Mouse (Mus musculus): ENCODE data around the gene Pdzrn3.
A peak's percentile ranks its signal among the peaks of the same experiment; 100 is the strongest.

The Pdzrn3 gene

DNA sequence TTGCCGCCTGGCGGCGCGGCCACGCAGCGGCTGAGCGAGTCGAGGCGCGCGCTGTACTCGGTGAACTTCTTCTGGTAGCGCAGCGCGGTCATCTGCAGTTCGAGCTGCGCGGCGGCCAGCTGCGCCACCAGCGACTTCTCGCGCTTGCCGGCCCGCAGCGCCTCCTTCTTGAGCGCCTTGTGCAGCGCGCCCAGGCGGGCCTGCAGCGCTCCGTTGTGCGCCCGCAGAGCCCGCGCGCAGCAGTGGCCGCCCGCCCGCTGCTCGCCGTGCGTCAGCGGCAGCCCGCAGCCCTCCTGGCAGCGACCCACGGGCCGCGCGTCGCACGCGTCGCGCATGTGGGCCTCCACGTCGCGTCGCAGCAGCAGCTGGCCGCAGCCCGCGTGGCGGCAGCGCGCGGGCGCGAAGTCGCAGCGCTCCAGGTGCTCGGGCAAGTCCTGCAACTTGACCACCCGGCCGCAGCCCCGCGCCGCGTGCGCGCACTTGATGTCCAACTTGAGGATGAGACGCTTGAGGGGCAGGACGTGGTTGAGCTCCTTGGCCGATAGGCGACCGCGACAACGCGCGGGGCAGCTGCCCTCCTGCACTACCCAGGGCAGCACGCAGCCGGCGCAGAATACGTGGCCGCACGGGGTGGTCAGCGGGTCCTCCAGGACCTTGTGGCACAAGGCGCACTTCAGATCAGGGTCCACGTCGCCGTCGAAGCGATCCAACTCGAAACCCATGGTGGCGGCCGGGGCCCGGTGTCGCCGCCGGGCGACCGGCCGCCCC, at the start of gene Pdzrn3:
Gene Pdzrn3, minus strand, starts transcription at position 731 of the 768 bp plus-strand sequence.
- no peak for DNase-seq (ENCODE audit: low read depth)

DNA sequence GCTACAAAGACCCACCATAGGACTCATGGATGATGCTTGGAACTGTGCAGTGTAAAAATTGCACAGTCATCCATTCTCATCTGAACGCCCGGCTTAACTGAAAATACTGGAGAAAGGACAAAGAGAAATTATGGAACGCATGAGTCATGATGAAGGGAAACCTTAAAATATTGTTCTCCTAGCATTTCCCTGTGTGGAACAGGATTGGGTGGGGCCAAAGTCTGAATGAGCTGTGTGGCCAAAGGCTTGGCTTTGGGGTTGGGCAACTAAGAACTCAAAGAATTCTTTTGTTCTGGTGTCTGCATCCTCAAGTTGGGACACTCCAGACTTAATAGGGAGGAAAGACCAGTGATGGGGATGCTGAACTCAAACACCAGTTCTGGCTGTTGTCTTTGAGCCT, 49.6 kb upstream of the Pdzrn3 start:
- DNase-seq (ENCODE audit: low read depth), result peak; percentile 52

DNA sequence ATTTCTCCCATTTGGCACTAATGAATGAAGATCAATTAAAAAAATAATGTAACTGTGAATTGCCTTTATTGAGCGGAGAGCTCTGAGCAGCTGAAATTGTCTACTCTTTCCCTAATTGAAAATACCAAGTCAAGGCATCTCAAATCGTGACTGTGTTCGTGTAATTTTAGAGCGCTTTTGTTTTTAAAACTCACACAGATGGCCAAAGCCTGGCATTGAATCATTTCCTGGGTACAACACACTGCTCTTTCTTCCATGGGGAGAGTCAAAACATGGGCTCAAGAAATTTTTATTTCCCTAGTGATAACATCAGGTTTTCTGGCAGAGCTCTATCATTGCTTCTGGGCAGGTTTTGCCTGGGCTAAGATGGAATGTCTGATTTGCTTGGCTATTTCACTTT, 48.6 kb upstream of the Pdzrn3 start:
- DNase-seq (ENCODE audit: low read depth), result peak; percentile 27

DNA sequence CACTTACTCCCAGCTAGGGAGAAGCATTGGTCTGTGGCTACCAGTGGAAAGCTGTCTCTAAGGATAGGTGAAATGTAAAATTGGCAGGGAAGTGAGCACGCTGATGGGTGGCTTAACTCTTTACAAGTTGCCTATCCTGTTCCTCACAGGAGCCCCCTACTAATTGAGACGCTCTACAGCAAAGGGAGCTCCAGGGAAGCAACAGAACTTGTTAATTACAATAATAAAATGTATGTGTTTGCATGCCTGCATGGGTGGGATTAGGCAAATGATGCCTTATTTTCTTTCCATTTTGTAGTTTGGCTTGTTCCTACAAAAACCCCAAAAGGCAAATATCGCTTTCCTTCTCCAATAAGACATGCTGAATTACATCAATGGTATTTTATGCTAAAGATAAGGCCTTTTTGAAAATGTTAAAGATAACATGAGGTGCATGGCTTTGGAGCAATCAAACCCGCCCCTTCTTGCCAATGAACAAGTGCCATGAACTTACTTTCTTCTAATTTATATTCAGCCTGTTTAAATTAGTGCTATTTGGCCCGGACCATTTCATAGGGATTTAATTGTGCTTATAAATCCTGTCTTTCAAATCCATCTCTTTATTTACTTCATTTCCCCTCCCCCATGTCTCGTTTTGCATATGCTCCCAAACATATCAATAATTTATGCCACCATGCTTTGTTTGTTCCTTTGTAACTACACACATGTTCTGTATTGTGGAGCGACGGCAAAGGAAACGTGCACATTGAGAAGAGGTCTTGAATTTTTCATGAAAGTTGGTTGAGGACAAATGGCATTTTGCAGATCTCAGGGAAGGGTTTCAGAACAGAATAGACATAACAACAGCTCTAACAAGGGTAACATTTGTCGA, 44.6 kb upstream of the Pdzrn3 start:
- DNase-seq (ENCODE audit: low read depth), result no peak

DNA sequence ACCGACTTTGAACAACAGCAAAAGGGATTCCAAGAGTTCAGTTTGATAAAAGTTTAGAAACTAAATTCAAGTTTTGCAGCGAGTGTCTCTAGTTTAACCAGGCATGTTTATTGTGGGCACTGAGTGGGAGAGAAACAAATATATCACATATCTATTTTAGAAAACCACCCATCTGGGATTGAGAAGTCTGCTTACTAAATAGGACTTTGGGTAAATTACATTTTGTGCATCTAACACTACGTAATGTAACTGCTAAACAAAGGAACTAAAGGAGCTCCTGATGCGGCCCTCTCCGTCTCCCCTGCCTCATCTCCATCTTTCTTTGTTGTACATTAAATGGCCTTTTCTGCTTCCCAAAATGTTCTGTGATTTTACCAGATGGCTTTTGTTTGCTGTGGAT, 40.5 kb upstream of the Pdzrn3 start:
- DNase-seq (ENCODE audit: low read depth), result no peak

DNA sequence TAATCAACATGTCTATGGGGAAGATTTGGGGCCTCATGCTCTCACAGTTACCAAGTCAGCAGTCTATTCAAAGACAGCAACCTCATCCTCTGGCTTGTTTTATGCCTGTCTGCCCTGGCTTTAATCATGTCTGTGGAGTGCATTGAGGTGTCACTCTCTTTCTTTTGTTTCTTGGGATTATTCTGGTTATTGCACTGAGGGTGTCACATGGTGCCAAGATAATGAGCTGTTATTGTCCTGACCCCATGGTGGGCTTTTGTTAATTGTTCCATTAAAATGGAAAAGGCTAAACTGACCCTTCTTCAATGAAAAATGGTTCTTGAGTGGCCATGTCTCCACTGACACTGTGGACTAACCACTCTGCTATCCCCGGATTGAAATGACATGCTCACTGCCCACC, 34.0 kb upstream of the Pdzrn3 start:
- no peak for DNase-seq (ENCODE audit: low read depth)

DNA sequence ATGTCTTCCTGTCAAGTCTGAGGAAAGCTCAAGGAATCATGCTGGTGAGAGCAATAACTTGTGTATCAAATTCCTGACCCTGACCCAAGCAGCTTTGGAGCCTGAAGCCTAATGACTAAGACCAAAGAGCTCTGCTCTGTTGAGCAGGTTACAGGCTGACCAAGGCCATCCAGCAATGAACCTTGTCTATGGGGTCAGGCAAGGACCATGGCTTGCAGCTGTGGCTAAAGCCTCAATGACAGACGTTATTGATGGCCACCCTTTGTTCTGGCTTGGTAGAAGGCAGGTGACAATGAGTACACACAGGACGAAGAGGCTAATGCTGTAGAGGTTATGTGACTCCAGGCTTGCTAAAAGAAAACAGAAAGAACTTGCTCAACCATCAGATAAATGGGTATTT, 33.4 kb upstream of the Pdzrn3 start:
- no peak for DNase-seq (ENCODE audit: low read depth)

DNA sequence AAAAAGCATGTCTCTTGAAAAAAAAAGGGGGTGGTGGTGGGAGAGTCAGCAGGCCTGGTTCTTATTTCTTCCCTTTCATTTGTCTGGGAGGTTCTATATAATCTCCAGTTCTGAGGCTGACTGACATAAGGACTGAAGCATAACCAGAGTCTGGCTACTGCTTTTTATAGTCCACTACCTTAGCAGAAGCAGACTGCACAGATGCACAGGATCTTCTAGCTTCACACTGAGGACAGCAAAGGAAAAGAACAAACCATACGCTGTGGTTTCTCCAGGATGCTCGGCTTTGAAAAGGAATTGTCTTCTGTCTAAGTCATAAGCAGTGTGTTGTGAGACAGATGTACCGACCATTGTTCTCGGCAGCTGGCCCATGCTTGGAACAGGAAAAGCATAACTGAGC, 19.0 kb upstream of the Pdzrn3 start:
- no peak for DNase-seq (ENCODE audit: low read depth)

DNA sequence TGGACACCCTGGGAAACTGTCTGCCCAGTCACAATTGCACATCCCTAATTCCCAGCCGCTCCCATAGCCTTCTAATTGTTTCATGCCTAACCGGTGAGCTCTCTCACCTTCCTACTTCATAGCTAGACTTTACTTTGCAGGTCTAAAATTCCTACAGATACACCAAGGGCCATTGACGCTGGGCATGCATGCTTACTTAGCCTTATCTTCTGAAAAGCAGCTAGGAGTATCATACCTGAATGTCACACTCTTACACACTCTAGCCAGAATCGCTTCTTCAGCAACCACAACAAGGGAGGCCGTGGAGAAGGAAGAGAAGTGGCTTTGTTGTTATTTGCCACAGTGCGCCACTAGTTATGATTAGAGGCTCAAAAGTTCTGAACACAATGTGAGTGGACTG, 18.2 kb upstream of the Pdzrn3 start:
- no peak for DNase-seq (ENCODE audit: low read depth)

DNA sequence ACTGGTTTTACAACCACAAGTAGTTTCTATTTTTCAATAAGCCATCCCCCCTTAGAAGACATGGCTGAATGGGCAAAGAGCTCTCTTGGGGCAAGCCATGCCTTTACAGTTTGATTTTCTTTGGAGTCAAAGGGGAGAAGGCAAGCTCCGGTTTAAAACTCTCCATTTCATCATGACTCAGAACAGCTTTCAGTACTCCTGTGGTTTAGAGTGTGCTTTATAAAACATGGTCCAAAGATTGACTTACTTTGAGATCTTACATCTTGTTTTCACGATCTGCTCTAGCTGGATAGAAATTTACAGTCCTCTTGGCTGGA, 15.1 kb upstream of the Pdzrn3 start:
- DNase-seq (ENCODE audit: low read depth), result no peak

DNA sequence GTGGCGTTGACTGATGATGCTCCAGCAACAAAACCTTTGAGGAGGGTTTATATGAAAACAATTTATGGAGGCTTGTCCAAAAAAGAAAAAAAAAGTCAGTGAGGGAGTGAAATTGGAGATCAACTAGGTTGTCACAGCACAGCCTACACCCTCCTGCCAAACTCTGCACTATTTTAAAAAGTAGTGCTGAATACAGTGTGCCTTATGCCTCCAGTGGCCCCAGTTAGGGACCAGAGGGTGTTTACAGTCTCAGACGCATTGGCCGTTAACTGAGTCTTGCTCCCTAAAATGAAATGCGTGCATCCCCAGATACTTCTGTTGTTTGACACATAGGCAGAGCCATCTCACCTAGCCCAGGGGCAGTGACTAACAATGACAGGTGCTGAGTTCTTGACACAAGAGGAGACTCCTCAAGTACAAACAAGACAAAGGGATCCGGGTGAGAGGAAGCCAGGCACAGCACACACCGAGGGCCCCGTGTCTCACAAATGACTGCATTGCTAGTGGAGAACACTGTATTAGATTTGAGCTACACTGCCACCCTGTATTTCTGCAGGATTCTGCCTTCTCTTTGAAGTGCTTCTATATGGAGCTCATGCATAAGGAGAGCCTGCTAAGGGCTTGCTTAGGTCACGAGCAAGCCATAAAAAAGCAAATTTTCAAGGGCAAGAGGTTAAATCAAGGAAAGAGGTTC, 14.6 kb upstream of the Pdzrn3 start:
- no peak for DNase-seq (ENCODE audit: low read depth)

DNA sequence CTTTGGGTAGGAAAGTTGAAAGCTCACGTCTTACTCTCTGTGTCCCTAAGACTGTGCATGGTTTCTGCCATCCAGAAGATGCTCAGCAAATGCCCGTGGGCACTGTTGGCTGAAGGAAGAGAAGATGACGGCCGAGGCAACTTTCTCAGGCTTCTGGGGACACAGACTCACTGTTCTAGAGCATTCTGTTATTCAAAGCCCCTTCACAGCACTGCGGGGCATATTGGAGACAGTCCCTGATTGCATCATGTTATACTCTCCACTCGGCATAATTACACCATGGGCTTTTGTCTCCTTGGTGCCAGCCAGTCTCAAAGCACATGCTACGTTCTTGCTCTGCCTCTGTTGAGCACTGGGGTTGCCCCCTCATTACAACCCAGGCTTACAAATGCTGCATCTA, 7.8 kb upstream of the Pdzrn3 start:
- no peak for DNase-seq (ENCODE audit: low read depth)

DNA sequence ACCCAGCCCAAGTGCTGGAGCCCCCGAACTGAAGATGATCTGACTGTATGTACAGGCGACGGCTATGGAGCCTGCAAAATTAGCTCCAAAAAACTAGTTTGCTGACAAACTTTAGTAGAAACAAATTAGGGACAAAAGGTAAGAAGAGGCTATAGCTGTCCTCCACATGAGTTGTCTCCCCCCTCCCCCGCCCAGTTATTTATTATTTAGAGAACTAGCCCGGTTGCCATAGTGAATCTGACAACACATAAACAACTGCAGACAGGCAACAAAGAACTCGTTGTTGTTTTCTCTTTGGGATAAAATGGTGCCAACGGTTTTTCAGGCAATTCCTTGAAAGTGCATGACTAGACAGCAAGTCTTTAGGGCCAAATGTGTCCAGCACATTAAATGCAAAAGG, 7.3 kb upstream of the Pdzrn3 start:
- DNase-seq (ENCODE audit: low read depth), result no peak

DNA sequence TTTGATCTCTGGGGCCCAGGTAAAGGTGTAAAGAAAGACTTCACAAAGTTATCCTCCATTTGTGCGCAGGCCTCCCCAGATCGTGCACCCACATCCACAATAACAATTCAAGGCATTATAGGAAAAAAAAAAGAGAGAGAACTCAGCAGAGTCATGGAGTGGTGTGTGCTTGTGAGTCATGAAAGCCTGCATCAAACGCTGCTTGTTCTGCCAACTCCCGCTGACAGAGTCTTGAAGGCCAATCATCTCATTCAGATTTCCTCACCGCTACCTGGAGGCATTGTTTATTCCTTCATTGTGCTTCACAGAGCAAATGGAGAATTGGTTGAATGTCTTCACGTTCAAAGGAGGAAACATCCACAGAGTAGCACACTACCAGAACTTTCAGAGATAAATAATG, 6.8 kb upstream of the Pdzrn3 start:
- DNase-seq (ENCODE audit: low read depth), result no peak

DNA sequence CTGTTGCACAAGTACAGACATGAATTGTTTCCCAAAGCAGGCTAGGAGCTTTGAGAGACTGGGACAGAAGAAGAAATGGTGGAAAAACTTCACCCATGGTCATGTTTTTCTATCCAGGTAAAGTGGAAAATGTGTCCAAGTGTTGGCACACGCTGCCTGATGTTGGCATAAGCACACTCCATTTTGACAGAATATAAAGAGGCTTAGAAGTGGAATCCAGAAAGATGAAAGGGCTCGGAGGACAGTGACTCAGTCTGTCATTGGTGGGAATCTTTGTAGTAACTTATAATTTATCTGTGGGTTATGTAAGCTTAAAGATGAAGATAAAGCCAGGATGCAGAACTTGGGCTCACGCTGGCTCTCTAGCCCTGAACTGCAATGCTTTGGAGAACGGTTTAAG, 5.2 kb upstream of the Pdzrn3 start:
- no peak for DNase-seq (ENCODE audit: low read depth)

DNA sequence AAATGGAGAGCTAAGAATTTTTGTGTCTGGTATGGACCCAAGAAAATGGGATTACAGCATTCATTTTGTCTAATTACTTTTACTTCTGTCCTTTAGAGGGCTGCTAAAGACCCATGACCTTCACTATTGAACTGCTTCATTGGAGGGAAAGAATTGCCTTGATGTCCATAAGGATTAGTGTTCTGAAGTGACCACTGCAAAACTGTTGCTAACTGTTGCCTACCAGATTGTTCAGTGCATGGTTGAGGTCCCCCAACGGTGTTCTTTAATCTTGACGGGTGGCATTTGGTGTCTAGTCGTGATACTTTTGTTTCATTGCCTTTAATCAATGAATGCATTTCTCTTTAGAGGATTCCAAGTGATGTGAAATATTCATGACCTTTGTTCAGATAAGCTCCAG, 1.8 kb upstream of the Pdzrn3 start:
- DNase-seq (ENCODE audit: low read depth), result no peak

DNA sequence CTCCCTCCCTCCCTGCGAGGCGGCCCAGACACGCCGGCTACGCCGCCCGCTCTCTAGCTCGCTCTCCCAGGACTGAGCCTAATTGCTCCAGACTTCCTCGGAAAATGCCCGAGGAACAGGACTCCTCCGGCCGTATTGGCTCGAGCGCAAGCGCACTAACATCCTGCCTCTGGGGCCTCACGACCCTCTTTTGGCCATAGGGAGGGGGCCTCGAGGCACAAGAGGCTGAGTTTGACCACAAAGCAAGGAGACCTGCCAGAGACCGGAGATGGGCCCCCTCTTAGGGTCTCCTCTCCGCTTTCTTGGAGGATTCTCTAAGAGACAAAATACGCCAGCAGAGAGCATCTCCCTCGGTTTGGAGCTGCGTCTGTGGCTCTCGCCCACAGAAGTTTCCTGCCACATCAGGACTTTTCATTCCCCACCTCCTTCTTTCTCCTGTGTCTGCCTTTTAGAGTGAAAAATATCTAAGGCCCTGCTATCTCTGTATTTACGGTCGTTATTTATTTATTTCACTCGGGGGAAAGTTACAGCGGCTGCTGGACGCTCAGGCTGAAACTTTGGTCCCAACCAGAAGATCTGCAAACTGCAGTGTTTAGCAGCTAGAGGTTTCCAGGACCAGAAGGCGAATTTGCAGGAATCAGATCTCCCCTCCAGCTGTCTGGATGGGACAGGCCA, 375 bp upstream of the Pdzrn3 start:
- DNase-seq (ENCODE audit: low read depth), result no peak

DNA sequence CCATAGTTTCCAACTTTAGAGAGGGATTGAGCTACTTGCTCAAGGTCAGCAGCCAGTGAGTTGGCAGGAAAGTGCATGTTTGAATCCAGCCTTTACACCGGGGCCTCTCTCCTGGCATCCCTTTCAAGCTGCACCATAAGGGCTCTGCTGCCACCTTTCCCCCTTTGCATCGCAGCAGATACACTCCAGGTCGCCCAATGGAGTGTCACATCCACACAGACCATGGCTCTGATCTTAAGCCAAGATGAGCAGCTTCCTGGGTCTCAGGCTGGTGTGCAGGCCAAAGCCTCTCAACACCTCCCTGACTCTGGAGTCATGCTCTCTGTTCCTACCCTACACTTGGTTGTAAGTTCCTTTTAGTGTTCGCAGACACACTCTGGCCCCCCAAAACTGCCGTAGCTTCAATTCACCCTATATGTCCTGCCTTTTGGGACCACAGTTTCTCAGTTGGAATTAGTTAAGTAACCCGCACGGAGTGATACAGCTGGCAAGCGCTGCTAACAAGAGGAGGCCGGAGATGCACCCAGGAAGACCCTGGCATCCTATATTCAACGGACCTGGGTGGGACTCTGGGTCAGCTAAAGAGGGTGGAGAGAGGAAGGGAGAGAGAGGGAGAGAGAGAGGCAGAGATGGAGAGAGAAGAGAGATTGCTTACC, 1.1 kb downstream of the Pdzrn3 start:
- DNase-seq (ENCODE audit: low read depth), result no peak

DNA sequence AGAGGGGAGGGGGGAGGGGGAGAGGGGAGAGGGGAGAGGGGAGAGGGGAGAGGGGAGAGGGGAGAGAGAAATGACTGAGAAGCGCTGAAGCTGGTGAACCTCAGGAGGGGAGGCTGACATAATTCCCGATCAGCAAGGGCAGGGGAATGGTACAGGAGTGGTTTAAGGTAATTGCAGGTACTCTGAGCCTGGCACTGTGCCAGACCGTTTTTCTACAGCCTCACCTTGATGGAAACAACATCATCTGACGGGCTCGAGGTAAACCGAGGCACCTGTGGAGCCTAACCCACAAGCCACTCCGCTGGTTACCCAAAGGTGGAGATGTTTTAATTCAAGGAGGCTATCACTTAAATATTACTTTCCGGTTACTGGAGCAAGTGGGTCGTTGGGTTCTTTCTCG, 1.6 kb downstream of the Pdzrn3 start:
- DNase-seq (ENCODE audit: low read depth), result no peak

DNA sequence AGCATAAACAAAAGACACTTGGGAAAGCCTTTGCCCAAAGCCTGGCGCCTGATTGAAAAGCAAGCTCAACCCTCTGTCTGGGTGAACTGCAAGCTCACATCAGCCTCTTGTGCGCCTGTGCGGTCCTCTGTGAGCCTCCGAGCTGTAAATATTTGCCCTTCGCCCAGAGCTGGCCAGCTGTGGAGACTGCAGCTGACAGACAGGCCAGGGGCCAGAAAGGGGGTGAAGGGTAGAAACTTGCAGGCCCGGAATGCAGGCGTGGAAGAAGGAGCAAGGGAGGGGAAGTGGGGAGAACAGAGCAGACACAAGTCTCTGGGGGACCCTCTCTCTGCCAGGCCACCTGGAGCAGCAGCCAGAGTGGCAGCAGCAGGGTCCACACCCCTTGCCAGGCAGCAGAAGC, 3.0 kb downstream of the Pdzrn3 start:
- no peak for DNase-seq (ENCODE audit: low read depth)

DNA sequence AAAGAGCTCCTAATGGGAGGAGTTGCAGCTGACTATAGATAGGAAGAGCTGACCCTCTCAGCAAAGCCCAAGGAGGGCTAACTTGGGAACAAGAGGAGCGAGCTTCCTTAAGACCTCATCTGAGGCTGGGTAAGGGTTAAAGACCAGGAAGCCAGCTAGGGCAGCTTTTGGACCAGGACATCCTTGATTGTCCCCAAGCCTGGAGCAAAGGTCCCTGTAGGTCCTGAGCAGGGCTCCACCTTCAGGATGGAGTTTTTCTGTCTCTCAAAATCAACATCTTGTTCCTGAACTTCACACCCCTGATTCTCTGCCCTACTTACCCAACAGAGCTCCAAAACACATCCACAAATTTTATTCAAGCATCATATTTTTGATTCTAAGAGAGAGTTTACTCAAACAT, 3.5 kb downstream of the Pdzrn3 start:
- no peak for DNase-seq (ENCODE audit: low read depth)

DNA sequence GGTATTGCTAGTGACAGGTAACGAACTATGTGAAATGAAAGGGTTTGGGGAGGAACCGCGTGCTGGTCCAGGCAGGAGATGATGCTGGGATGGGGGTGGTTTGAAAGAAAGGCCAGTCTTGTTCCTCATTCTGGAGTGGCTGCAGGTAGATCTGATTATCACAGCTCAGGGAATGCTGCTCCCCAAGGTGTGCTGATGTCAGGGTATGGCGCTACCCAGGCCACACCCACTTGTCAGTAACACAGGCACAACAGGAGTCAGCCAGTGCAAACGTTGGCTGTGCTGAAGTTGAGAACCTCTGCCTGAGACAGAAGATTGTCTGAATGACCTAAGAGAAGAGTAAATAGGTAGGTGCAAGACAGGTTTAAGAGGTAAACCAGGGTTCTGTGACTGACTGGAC, 4.7 kb downstream of the Pdzrn3 start:
- no peak for DNase-seq (ENCODE audit: low read depth)
